Mouse (Mus musculus): ENCODE results near the gene Csnk1d. TPM values are rescaled to one million over a fixed set of nuclear protein-coding genes. Genes with fewer than 3 reads are reported as not detected.

Gene Csnk1d
- polyA plus RNA-seq, 1 experiment from 2014 or later, result 130 TPM

GRCm38 (mm10) chr11:121010044-121010755 is 19.1 kb upstream of the Csnk1d start:
- WGBS, result 94% methylated on average over 3 of the region's 3 CpGs
- Histone ChIP-seq H3K4me1 (no peaks in the 10 kb centered on the region), H3K4me3 (replicated peaks) (no peak overlapping the region), H3K9me3 (replicated peaks) (no peaks in the 10 kb centered on the region), H3K27ac (replicated peaks) (no peak overlapping the region), H3K27me3 (replicated peaks) (no peaks in the 10 kb centered on the region), H3K36me3 (no peaks in the 10 kb centered on the region), H3K9ac (replicated peaks) (no peak overlapping the region), H3K4me2 (no peak overlapping the region)
- no peak for ATAC-seq (ENCODE audit: low FRiP score)

GRCm38 (mm10) chr11:121006184-121006583 is 15.1 kb upstream of the Csnk1d start:
- 74% methylated on average over 6 of the region's 6 CpGs for WGBS
- Histone ChIP-seq H3K4me1 (0 out of 2 replicates have a peak, but pooled peaks cover 5% of the 10 kb centered on the region), H3K4me2 (no peak overlapping the region), H3K27me3 (replicated peaks) (no peaks in the 10 kb centered on the region), H3K36me3 (no peaks in the 10 kb centered on the region), H3K4me3 (replicated peaks) (no peak overlapping the region), H3K27ac (replicated peaks) (no peak overlapping the region), H3K9ac (replicated peaks) (no peak overlapping the region), H3K9me3 (replicated peaks) (no peaks in the 10 kb centered on the region)
- no peak for ATAC-seq (ENCODE audit: low FRiP score)

DNA sequence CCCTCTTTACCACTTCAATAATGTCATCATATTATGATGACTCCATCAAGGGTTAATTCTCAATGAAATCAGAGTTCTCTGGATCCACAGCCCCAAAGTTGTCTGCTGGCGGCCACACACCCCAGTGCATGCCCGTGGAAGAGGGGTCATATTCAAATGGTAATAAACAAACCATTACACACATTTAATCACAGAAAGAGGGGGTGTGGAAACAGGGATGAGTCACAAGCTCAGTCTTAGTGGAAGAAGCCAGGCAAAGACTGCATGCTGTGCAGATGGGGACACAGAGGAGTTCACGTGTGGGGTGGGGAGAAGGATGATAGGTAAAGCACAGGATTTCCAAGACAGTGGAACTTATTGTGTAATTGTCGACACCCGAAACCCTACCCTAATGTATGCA is 13.2 kb upstream of the Csnk1d start:
- H3K4me3 ChIP-seq (replicated peaks), result no peak overlapping the region
- no peak overlapping the region for H3K4me2 ChIP-seq
- no peaks in the 10 kb centered on the region for H3K27me3 ChIP-seq (replicated peaks)
- H3K9me3 ChIP-seq (replicated peaks), result no peaks in the 10 kb centered on the region
- H3K36me3 ChIP-seq, result no peaks in the 10 kb centered on the region
- H3K9ac ChIP-seq (replicated peaks), result no peak overlapping the region
- WGBS, result 63% methylated on average over 5 of the region's 5 CpGs
- H3K4me1 ChIP-seq, result 0 out of 2 replicates have a peak, but pooled peaks cover 5% of the 10 kb centered on the region
- no peak for ATAC-seq (ENCODE audit: low FRiP score)
- no peak overlapping the region for H3K27ac ChIP-seq (replicated peaks)

- ATAC-seq (ENCODE audit: low FRiP score), result no peak
- Histone ChIP-seq H3K9me3 (replicated peaks) (no peaks in the 10 kb centered on the region), H3K27ac (replicated peaks) (no peak overlapping the region), H3K9ac (replicated peaks) (no peak overlapping the region), H3K36me3 (no peaks in the 10 kb centered on the region), H3K27me3 (replicated peaks) (no peaks in the 10 kb centered on the region), H3K4me2 (no peak overlapping the region), H3K4me3 (replicated peaks) (no peak overlapping the region), H3K4me1 (0 out of 2 replicates have a peak, but pooled peaks cover 5% of the 10 kb centered on the region)
- 56% methylated on average over 4 of the region's 4 CpGs for WGBS
Measured at GRCm38 (mm10) chr11:121001966-121002365, 10.8 kb upstream of the Csnk1d start.

DNA sequence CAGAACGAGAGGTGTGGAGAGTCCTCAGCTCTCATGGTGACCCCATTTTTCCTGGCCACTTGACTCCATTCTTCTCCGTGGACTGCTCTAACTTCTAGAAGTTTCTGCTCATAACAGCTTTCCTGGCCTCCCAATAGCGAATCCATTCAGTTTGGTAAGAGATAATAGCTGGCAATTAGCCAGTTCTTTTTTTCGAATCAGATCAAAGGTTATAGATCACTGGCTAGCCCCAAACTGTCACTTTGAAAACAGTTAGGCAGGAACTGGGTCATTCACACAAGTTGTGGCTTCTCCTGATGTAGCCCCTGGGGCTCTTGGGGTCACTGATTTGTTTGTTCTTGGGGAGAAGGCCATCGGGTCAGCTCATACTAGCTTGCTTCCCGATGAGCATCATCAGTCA is 3.6 kb upstream of the Csnk1d start:
- no peak overlapping the region for H3K4me3 ChIP-seq (replicated peaks)
- 83% methylated on average over 6 of the region's 6 CpGs for WGBS
- H3K4me2 ChIP-seq, result no peak overlapping the region
- no peaks in the 10 kb centered on the region for H3K27me3 ChIP-seq (replicated peaks)
- no peak overlapping the region for H3K27ac ChIP-seq (replicated peaks)
- H3K9me3 ChIP-seq (replicated peaks), result no peaks in the 10 kb centered on the region
- peaks cover 29% of the 10 kb centered on the region for H3K4me1 ChIP-seq
- H3K9ac ChIP-seq (replicated peaks), result no peak overlapping the region
- no peak for ATAC-seq (ENCODE audit: low FRiP score)
- no peaks in the 10 kb centered on the region for H3K36me3 ChIP-seq

- no peak for ATAC-seq (ENCODE audit: low FRiP score)
- no peak overlapping the region for H3K4me3 ChIP-seq (replicated peaks)
Measured at GRCm38 (mm10) chr11:120993586-120993985, 2.5 kb upstream of the Csnk1d start.

GRCm38 (mm10) chr11:120993080-120993479 is 1.9 kb upstream of the Csnk1d start:
- H3K4me3 ChIP-seq (replicated peaks), result no peak overlapping the region
- no peak overlapping the region for H3K27ac ChIP-seq (replicated peaks)
- no peak overlapping the region for H3K9ac ChIP-seq (replicated peaks)
- H3K4me1 ChIP-seq, result peaks cover 45% of the 10 kb centered on the region
- no peaks in the 10 kb centered on the region for H3K36me3 ChIP-seq
- no peaks in the 10 kb centered on the region for H3K9me3 ChIP-seq (replicated peaks)
- ATAC-seq (ENCODE audit: low FRiP score), result no peak
- H3K4me2 ChIP-seq, result no peak overlapping the region
- no peaks in the 10 kb centered on the region for H3K27me3 ChIP-seq (replicated peaks)
- 96% methylated on average over 3 of the region's 3 CpGs for WGBS

More at GRCm38 (mm10) chr11:120993586-120993985, 2.5 kb upstream of the Csnk1d start:
- H3K27ac ChIP-seq (replicated peaks), result no peak overlapping the region
- H3K36me3 ChIP-seq, result no peaks in the 10 kb centered on the region
- no peaks in the 10 kb centered on the region for H3K27me3 ChIP-seq (replicated peaks)
- no peak overlapping the region for H3K4me2 ChIP-seq
- 67% methylated on average over 5 of the region's 5 CpGs for WGBS
- H3K9ac ChIP-seq (replicated peaks), result no peak overlapping the region
- peaks cover 40% of the 10 kb centered on the region for H3K4me1 ChIP-seq
- H3K9me3 ChIP-seq (replicated peaks), result no peaks in the 10 kb centered on the region

DNA sequence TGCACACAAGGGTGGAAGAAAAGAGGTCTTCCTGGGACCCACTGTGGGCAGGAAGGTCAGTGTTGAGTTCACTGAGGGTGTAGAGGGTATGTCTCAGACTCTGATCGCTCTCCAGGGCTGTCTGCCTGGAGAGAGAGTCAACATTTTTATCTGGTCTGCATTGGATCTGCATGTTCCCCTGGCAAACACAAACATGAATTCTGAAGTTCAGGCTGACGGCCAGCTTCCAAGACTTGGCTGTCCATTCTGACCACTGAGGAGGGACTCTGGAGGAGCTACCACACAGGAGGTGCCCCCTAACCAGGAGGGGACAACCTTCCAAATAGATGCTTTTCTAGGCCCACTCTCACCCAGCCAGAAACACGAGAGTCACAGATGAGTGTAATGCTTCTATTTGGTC is 661 bp upstream of the Csnk1d start:
- H3K4me2 ChIP-seq, result peak overlapping the region; percentile 83
- H3K27me3 ChIP-seq (replicated peaks), result no peaks in the 10 kb centered on the region
- H3K4me1 ChIP-seq, result peaks cover 58% of the 10 kb centered on the region
- peak overlapping the region; percentile 61 for H3K9ac ChIP-seq (replicated peaks)
- ATAC-seq (ENCODE audit: low FRiP score), result no peak
- WGBS, result 76% methylated on average over 3 of the region's 3 CpGs
- peak overlapping the region; percentile 95 for H3K27ac ChIP-seq (replicated peaks)
- H3K36me3 ChIP-seq, result no peaks in the 10 kb centered on the region
- H3K4me3 ChIP-seq (replicated peaks), result peak overlapping the region; percentile 100
- no peaks in the 10 kb centered on the region for H3K9me3 ChIP-seq (replicated peaks)

DNA sequence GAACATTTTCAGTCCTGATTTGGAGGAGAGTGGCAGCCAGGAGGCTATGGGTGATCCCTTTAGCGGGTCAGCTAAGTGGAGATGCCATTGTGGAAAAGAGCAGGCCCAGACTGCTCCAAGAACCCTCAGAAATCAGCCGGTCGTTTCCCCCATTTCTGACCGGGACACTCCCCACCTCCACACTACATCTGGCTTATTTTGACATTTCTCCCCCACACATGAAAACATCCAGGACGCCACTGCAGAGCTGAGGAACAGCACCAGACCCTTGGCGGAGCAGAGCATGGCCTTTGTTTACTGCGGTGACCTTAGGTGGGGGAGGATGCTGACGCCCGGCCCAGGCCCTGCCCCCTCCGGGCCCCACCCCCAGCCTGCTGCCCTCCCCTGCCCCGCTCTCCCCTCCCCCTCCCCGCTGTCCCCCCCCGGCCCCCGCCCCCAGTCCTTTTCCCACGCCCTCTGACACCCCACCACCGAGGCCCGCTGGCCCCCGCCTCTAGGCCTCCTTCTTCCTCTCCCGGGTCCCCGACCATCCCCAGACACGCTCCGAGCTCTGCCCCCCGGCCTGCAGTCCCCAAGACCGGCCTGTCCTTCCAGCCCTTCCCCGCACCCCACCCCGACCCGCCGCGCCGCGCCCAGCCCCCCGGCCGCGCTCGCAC is 876 bp downstream of the Csnk1d start:
- peak; percentile 53 for ATAC-seq (ENCODE audit: low FRiP score)
- H3K4me2 ChIP-seq, result peak overlapping the region; percentile 83
- no peaks in the 10 kb centered on the region for H3K9me3 ChIP-seq (replicated peaks)
- WGBS, result 1% methylated on average over 28 of the region's 35 CpGs
- no peaks in the 10 kb centered on the region for H3K27me3 ChIP-seq (replicated peaks)
- peak overlapping the region; percentile 94 for H3K9ac ChIP-seq (replicated peaks)
- peaks cover 11% of the 10 kb centered on the region; the same call in 1 of the 2 replicates for H3K36me3 ChIP-seq
- H3K4me3 ChIP-seq (replicated peaks), result peak overlapping the region; percentile 100
- H3K4me1 ChIP-seq, result peaks cover 69% of the 10 kb centered on the region
- peak overlapping the region; percentile 95 for H3K27ac ChIP-seq (replicated peaks)

DNA sequence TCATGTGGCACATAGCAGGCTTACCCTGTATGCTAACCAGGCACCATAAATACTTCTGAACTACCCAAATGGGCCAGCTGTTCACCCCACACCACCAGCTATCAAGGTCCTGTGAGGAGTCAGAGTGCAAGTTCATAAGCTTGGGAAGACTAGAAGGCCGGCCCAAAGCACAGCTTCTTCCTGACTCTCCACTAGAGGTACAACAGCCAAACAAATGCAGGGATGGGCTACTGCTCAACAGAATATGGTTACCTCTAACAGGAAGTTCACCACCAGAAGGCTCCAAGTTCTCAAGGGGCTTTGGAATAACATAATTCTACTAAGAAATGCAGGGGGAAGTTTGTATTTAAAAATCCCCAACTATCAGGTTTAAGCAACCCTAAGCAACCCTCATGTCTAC is 1.6 kb downstream of the Csnk1d start:
- Histone ChIP-seq H3K4me1 (peaks cover 69% of the 10 kb centered on the region), H3K27me3 (replicated peaks) (no peaks in the 10 kb centered on the region), H3K36me3 (peaks cover 11% of the 10 kb centered on the region; the same call in 1 of the 2 replicates), H3K4me3 (replicated peaks) (peak overlapping the region; percentile 100), H3K4me2 (peak overlapping the region; percentile 83), H3K9ac (replicated peaks) (peak overlapping the region; percentile 94), H3K27ac (replicated peaks) (peak overlapping the region; percentile 95; the same call in 1 of the 2 replicates), H3K9me3 (replicated peaks) (no peaks in the 10 kb centered on the region)
- 59% methylated on average over 1 of the region's 1 CpGs for WGBS
- no peak for ATAC-seq (ENCODE audit: low FRiP score)

- WGBS, result 84% methylated on average over 4 of the region's 4 CpGs
- peaks cover 68% of the 10 kb centered on the region for H3K4me1 ChIP-seq
- no peak for ATAC-seq (ENCODE audit: low FRiP score)
- peaks cover 13% of the 10 kb centered on the region; the same call in 1 of the 2 replicates for H3K36me3 ChIP-seq
- H3K9me3 ChIP-seq (replicated peaks), result no peaks in the 10 kb centered on the region
- H3K27ac ChIP-seq (replicated peaks), result no peak overlapping the region
- no peaks in the 10 kb centered on the region for H3K27me3 ChIP-seq (replicated peaks)
- H3K9ac ChIP-seq (replicated peaks), result no peak overlapping the region
- peak overlapping the region; percentile 100; the same call in 1 of the 2 replicates for H3K4me3 ChIP-seq (replicated peaks)
- H3K4me2 ChIP-seq, result peak overlapping the region; percentile 83
Measured at GRCm38 (mm10) chr11:120988410-120988809, 2.7 kb downstream of the Csnk1d start.

GRCm38 (mm10) chr11:120987608-120988007 is 3.5 kb downstream of the Csnk1d start:
- no peak for ATAC-seq (ENCODE audit: low FRiP score)
- H3K27me3 ChIP-seq (replicated peaks), result no peaks in the 10 kb centered on the region
- H3K27ac ChIP-seq (replicated peaks), result no peak overlapping the region
- no peaks in the 10 kb centered on the region for H3K9me3 ChIP-seq (replicated peaks)
- peaks cover 21% of the 10 kb centered on the region for H3K36me3 ChIP-seq
- peaks cover 61% of the 10 kb centered on the region for H3K4me1 ChIP-seq
- WGBS, result 88% methylated on average over 3 of the region's 3 CpGs
- H3K4me3 ChIP-seq (replicated peaks), result no peak overlapping the region
- H3K4me2 ChIP-seq, result no peak overlapping the region
- H3K9ac ChIP-seq (replicated peaks), result no peak overlapping the region
